Mouse (Mus musculus): ENCODE data around the gene Dzip1.

DNA sequence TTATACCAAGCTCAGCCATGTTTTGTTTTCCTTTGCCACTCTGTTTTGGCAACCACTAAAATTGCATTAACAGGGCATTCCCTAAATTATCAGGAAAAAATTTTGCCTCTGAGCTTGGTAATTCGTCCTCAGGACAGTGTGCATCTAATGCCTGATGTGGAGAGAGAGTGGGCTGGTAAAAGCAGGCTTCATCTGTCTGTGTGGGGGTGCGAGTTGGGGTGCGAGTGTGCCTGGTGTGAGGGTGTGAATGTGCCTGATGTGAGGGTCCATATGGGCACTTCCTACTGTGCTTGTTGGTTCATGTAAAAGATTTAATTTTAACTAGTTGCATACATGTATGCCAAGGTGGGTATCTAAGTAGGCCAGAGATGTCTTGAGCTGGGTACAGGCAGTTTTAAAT lies 21.9 kb downstream of the Dzip1 start:
- TF ChIP-seq CTCF (IDR thresholded peaks at IDR 0.05; ENCODE audit: borderline replicate concordance, extremely low read depth, insufficient read depth, insufficient read length) (no peak), POLR2A (IDR thresholded peaks at IDR 0.05; ENCODE audit: borderline replicate concordance, extremely low read depth, insufficient read depth, insufficient read length, poor library complexity, severe bottlenecking) (no peak)

Measured in brain, embryonic 14.5 days (tissue).